Mouse (Mus musculus): ENCODE data around the gene Slc35d1. TPM values are rescaled to one million over a fixed set of nuclear protein-coding genes. Genes with fewer than 3 reads are reported as not detected.
A peak's percentile ranks its signal among the peaks of the same experiment; 100 is the strongest.

The Slc35d1 gene
- polyA plus RNA-seq (2012; rRNA removed): 6.4 and 8.4 TPM in 2 replicates

GRCm38 (mm10) chr4:103214925-103215820 lies at the start of gene Slc35d1:
Gene Slc35d1 (minus strand): TSS chr4:103215164.
- peak; percentile 31; the same call in 1 of the 2 replicates for TF ChIP-seq CTCF (IDR thresholded peaks at IDR 0.05; ENCODE audit: borderline replicate concordance, extremely low read depth, insufficient read depth, insufficient read length)
- TF ChIP-seq POLR2A (IDR thresholded peaks at IDR 0.05; ENCODE audit: borderline replicate concordance, extremely low read depth, insufficient read depth, insufficient read length, poor library complexity, severe bottlenecking): peak; percentile 94
- peak; percentile 95 for DNase-seq (ENCODE audit: low read depth)

DNA sequence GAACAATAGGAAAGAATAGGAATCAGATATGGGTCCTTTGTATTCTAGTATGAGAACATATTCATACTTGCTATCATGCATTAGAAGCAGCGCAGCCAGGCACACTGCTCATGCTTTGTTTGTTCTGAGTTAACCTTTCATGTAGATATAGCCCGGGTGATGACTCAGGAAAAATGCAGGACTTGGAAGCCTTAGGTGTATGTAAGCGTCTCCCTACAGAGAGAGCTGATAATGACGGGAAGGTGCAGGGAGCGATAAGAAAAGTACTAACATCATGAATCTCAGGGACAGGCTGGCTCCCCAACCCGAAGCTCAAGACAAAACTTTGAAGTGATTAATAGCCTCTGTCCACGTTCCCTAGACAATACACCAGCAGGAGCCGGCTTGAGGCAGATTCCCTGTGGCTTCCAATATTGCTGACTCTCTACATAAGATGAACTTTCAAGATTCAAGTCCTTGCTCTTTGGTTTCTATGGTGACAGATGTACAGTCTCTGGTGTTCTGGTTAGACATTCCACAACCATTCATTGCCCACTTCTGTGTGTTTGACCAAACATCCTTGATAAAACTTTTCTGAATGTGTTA lies 48.9 kb upstream of the Slc35d1 start:
- TF ChIP-seq CTCF (IDR thresholded peaks at IDR 0.05; ENCODE audit: borderline replicate concordance, extremely low read depth, insufficient read depth, insufficient read length): no peak
- no peak for TF ChIP-seq POLR2A (IDR thresholded peaks at IDR 0.05; ENCODE audit: borderline replicate concordance, extremely low read depth, insufficient read depth, insufficient read length, poor library complexity, severe bottlenecking)
- peak; percentile 37 for DNase-seq (ENCODE audit: low read depth)

- DNase-seq (ENCODE audit: low read depth): no peak
- TF ChIP-seq CTCF (IDR thresholded peaks at IDR 0.05; ENCODE audit: borderline replicate concordance, extremely low read depth, insufficient read depth, insufficient read length) (no peak), POLR2A (IDR thresholded peaks at IDR 0.05; ENCODE audit: borderline replicate concordance, extremely low read depth, insufficient read depth, insufficient read length, poor library complexity, severe bottlenecking) (no peak)
Observed at GRCm38 (mm10) chr4:103263378-103263777, 48.4 kb upstream of the Slc35d1 start.

DNA sequence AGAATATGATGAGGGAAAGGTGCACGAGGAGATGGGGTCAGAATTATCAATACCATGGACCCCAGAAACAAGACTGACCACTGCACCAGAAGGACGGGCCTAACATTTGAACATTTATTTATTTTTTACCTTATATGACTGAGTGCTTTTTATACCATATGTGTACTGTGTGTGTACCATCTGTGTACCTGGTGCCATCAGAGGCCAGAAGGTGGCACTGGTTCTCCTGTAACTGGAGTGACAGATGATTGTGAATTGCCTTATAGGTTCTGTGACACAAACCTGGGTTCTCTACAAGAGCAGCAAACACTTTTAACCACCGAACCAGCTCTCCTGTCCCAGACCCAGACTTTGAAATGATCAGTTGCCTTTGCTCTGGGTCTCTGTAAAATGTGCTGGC lies 43.9 kb upstream of the Slc35d1 start:
- TF ChIP-seq POLR2A (IDR thresholded peaks at IDR 0.05; ENCODE audit: borderline replicate concordance, extremely low read depth, insufficient read depth, insufficient read length, poor library complexity, severe bottlenecking): no peak
- 0 out of 2 replicates have a peak, but pooled peaks have one; percentile 3 for TF ChIP-seq CTCF (IDR thresholded peaks at IDR 0.05; ENCODE audit: borderline replicate concordance, extremely low read depth, insufficient read depth, insufficient read length)
- peak; percentile 2 for DNase-seq (ENCODE audit: low read depth)

DNA sequence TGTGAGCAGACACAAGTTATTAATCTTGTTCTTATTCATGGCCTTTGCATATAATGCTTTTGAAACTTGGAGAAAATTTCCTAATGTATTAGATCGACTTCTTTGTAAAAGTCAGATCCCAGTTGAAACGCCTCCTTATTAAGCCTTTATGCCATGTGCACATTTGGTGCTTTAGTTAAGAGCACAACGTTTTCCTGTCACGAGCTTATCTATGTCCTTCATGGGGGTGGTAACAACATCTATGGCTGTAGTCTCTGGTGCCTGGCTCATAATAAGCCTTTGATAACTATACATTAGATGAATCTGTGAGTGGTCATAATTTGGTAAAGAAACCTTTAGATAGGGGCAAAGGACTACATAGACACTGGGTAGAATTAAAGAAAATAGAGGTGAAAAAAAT lies 38.9 kb upstream of the Slc35d1 start:
- TF ChIP-seq POLR2A (IDR thresholded peaks at IDR 0.05; ENCODE audit: borderline replicate concordance, extremely low read depth, insufficient read depth, insufficient read length, poor library complexity, severe bottlenecking) (no peak), CTCF (IDR thresholded peaks at IDR 0.05; ENCODE audit: borderline replicate concordance, extremely low read depth, insufficient read depth, insufficient read length) (no peak)

DNA sequence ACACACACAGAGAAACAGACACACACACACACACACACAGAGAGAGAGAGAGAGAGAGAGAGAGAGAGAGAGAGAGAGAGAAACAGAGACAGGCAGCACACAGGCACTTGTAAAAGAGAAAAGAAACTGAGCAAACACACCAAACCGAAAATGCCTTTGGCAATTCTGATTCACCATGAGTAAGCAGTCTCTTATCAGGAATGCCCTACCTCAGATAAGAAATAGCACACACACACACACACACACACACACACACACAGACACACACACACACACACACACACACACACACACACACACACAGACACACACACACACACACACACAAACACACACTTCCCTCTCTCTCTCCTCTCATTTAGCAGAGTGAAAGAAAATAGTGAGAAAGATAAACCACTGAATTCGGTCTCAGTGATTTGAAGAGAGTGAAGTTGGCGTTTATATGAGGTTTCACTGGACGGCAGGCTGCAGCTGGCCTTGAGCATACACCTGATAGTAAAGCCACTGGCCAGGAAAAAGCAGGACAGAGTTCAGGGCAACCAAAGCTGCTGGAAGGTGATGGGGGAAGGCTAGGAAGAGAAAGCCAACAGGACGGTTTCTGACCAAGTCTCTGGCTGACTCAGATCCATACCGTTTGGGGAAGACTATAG lies 34.6 kb upstream of the Slc35d1 start:
- TF ChIP-seq POLR2A (IDR thresholded peaks at IDR 0.05; ENCODE audit: borderline replicate concordance, extremely low read depth, insufficient read depth, insufficient read length, poor library complexity, severe bottlenecking): no peak
- TF ChIP-seq CTCF (IDR thresholded peaks at IDR 0.05; ENCODE audit: borderline replicate concordance, extremely low read depth, insufficient read depth, insufficient read length): no peak
- no peak for DNase-seq (ENCODE audit: low read depth)

More for the DNA sequence above, 38.9 kb upstream of the Slc35d1 start:
- DNase-seq (ENCODE audit: low read depth): no peak

- no peak for DNase-seq (ENCODE audit: low read depth)
- TF ChIP-seq POLR2A (IDR thresholded peaks at IDR 0.05; ENCODE audit: borderline replicate concordance, extremely low read depth, insufficient read depth, insufficient read length, poor library complexity, severe bottlenecking): no peak
- TF ChIP-seq CTCF (IDR thresholded peaks at IDR 0.05; ENCODE audit: borderline replicate concordance, extremely low read depth, insufficient read depth, insufficient read length): no peak
Observed at GRCm38 (mm10) chr4:103247813-103248212, 32.8 kb upstream of the Slc35d1 start.

DNA sequence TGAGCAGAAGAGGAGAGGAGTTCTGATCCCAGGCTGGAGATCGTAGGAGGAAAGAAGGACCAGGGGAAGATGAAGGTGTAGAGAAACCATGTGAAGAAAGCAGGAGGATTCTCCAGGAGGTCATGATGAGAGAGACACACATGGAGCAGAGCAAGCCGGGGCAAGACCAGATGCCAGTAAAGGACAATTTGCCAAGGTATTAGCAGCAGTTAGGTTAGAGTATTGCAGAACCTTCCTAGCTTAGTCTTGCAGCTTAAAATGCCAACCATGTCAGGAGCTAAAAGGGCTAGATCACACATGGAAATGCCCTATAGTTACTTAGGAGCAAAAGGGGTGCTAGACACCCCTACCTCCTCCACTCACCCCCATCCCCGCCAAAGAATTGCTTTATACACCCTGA lies 32.3 kb upstream of the Slc35d1 start:
- DNase-seq (ENCODE audit: low read depth): no peak
- TF ChIP-seq POLR2A (IDR thresholded peaks at IDR 0.05; ENCODE audit: borderline replicate concordance, extremely low read depth, insufficient read depth, insufficient read length, poor library complexity, severe bottlenecking) (no peak), CTCF (IDR thresholded peaks at IDR 0.05; ENCODE audit: borderline replicate concordance, extremely low read depth, insufficient read depth, insufficient read length) (no peak)

- DNase-seq (ENCODE audit: low read depth): no peak
- no peak for TF ChIP-seq CTCF (IDR thresholded peaks at IDR 0.05; ENCODE audit: borderline replicate concordance, extremely low read depth, insufficient read depth, insufficient read length)
- TF ChIP-seq POLR2A (IDR thresholded peaks at IDR 0.05; ENCODE audit: borderline replicate concordance, extremely low read depth, insufficient read depth, insufficient read length, poor library complexity, severe bottlenecking): no peak
Observed at GRCm38 (mm10) chr4:103232156-103232555, 17.2 kb upstream of the Slc35d1 start.

- no peak for DNase-seq (ENCODE audit: low read depth)
- TF ChIP-seq CTCF (IDR thresholded peaks at IDR 0.05; ENCODE audit: borderline replicate concordance, extremely low read depth, insufficient read depth, insufficient read length): no peak
Observed at GRCm38 (mm10) chr4:103222854-103223253, 7.9 kb upstream of the Slc35d1 start.

- DNase-seq (ENCODE audit: low read depth): no peak
- no peak for TF ChIP-seq POLR2A (IDR thresholded peaks at IDR 0.05; ENCODE audit: borderline replicate concordance, extremely low read depth, insufficient read depth, insufficient read length, poor library complexity, severe bottlenecking)
Observed at GRCm38 (mm10) chr4:103221789-103222188, 6.8 kb upstream of the Slc35d1 start.

Data from brain, embryonic 14.5 days (tissue).